Mouse (Mus musculus) embryonic facial prominence, embryonic 11.5 days (tissue): ENCODE measurements around the gene B4gat1. TPM values are rescaled to one million over a fixed set of nuclear protein-coding genes. Genes with fewer than 3 reads are reported as not detected.

Experiments used
- ATAC-seq: fragments of 200-750 bp; cut with Nextera tagmentation; replicated peaks from 2 replicates; pipeline ENCODE4 v1.8.0; 2017; ENCODE audit warnings: low read depth; ENCODE audit not compliant: insufficient number of reproducible peaks, low FRiP score, low TSS enrichment
- DNase-seq: peaks from one replicate; pipeline ENCODE4 v3.0.0-alpha.2; 2015; ENCODE audit warnings: low spot score
- H3K27ac ChIP-seq: fragments of 300-500 bp; sonication (generic); replicated peaks from 2 replicates; pipeline ENCODE4 v1.5.1; 2014; ENCODE audit warnings: mild to moderate bottlenecking, low read depth, low read length, control low read depth
- H3K27me3 ChIP-seq: fragments of 300-500 bp; sonication (generic); 2 replicates; pipeline ENCODE4 v1.6.1; 2014; ENCODE audit warnings: mild to moderate bottlenecking, low read length, moderate library complexity, mixed read lengths; ENCODE audit not compliant: control insufficient read depth, insufficient read depth
- H3K36me3 ChIP-seq: fragments of 300-500 bp; sonication (generic); replicated peaks from 2 replicates; pipeline ENCODE4 v1.6.1; 2014; ENCODE audit warnings: low read depth, mild to moderate bottlenecking, low read length, moderate library complexity, mixed read lengths; ENCODE audit not compliant: control insufficient read depth, insufficient read depth
- H3K4me1 ChIP-seq: fragments of 300-500 bp; sonication (generic); 2 replicates; pipeline ENCODE4 v1.6.1; 2014; ENCODE audit warnings: low read length, mixed read lengths; ENCODE audit not compliant: control insufficient read depth, insufficient read depth
- H3K4me2 ChIP-seq: fragments of 300-500 bp; sonication (generic); 2 replicates; pipeline ENCODE4 v1.6.1; 2014; ENCODE audit warnings: low read depth, mild to moderate bottlenecking, control low read depth, low read length, moderate library complexity
- H3K4me3 ChIP-seq: fragments of 300-500 bp; sonication (generic); 2 replicates; pipeline ENCODE4 v1.5.1; 2014; ENCODE audit warnings: low read depth, low read length, control low read depth
- H3K9ac ChIP-seq: fragments of 300-500 bp; sonication (generic); replicated peaks from 2 replicates; pipeline ENCODE4 v1.6.1; 2014; ENCODE audit warnings: mild to moderate bottlenecking, control low read depth, low read length
- H3K9me3 ChIP-seq: fragments of 300-500 bp; sonication (generic); replicated peaks from 2 replicates; pipeline ENCODE4 v1.6.1; 2016; ENCODE audit warnings: mild to moderate bottlenecking, low read length, inconsistent platforms, mixed read lengths; ENCODE audit not compliant: control insufficient read depth
- WGBS: fragments of 180-500 bp; shearing (Covaris S2); extraction: QIAGEN DNeasy Blood & Tissue Kit; methylation state at CpG from one replicate; pipeline ENCODE4 v1.1.7; 2014; 5-methylcytosine and 5-hydroxymethylcytosine counted together
- polyA plus RNA-seq: library from polyadenylated mRNA; unstranded; fragments of >200 nt; fragmentation: Nextera tagmentation; extraction: Ambion mirVana; gene quantifications from 2 replicates; pipeline ENCODE4 v1.2.1, GENCODE M21; 2014

Gene B4gat1
- polyA plus RNA-seq, 1 experiment from 2014 or later = 38.5 TPM

- Histone ChIP-seq H3K36me3 (peaks cover 2% of the 10 kb centered on the region), H3K27me3 (peaks cover 23% of the 10 kb centered on the region), H3K4me1 (peaks cover 3% of the 10 kb centered on the region), H3K9me3 (no peaks in the 10 kb centered on the region), H3K4me3 (peak overlapping the region; percentile 7; the same call in 1 of the 2 replicates), H3K4me2 (peak overlapping the region; percentile 26), H3K9ac (peak overlapping the region; percentile 22; the same call in 1 of the 2 replicates), H3K27ac (no peak overlapping the region)
- ATAC-seq = 0 out of 2 replicates have a peak, but pooled peaks have one; percentile 14
- whole genome bisulfite sequencing = 2% methylated on average over 17 of the region's 17 CpGs
- DNase-seq = no peak
Measured at GRCm38 (mm10) chr19:5051031-5051430, 12.4 kb downstream of the B4gat1 start.

DNA sequence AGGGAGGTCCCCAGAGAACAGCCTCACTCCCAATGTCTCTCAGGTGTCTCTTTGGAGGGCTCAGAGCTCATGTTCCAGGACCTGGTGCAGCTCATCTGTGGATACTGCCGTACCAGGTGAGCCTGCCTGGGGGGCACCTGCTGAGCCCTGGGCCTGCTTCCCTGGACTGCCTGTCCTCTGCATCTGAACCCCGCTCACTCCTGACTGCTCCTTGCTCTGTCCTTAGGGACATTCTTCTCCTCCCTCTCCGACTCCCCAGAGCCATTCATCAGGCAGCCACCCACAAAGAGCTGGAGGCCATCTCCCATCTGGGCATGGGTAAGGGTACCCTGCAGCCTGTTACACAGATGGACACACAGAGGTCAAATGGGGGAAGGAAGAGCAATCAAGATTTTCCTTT, 12.9 kb downstream of the B4gat1 start:
- 47% methylated on average over 3 of the region's 3 CpGs for WGBS
- H3K4me3 ChIP-seq = peak overlapping the region; percentile 7; the same call in 1 of the 2 replicates
- no peak for ATAC-seq
- no peak overlapping the region for H3K27ac ChIP-seq
- H3K4me1 ChIP-seq = peaks cover 3% of the 10 kb centered on the region
- peak overlapping the region; percentile 22; the same call in 1 of the 2 replicates for H3K9ac ChIP-seq
- H3K27me3 ChIP-seq = peaks cover 23% of the 10 kb centered on the region
- DNase-seq = no peak
- no peaks in the 10 kb centered on the region for H3K9me3 ChIP-seq
- H3K4me2 ChIP-seq = peak overlapping the region; percentile 13
- H3K36me3 ChIP-seq = peaks cover 2% of the 10 kb centered on the region

DNA sequence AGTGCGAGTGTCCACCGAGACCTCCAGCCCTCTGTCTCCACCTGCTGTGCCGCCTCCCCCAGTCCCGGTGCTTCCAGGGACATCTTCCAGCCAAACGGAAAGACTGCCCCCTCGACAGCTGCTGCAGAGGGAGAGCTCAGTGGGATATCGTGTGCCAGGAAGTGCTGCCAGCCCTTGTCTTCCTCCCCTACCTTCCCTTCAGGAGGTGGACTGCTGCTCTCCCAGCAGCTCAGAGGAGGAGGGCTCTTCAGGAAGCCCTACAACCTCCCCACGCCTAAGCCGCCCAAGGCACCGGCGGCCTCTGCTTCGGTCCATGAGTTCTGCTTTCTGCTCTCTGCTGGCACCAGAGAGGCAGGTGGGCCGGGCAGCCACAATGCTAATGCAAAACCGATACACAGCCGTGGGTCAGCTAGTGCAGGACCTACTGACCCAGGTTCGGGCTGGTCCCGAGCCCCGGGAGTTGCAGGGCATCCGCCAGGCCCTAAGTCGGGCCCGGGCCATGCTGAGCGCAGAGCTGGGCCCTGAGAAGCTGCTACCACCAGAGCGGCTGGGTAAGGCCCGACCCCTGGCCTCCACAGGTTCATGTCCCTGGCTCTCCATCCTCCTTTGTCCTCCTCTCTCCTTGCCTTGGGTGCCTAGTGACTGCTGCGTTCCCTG, 13.7 kb downstream of the B4gat1 start:
- H3K9me3 ChIP-seq = no peaks in the 10 kb centered on the region
- H3K27ac ChIP-seq = no peak overlapping the region
- ATAC-seq (no peak), DNase-seq (no peak)
- no peak overlapping the region for H3K4me3 ChIP-seq
- 26% methylated on average over 25 of the region's 25 CpGs for WGBS
- H3K4me1 ChIP-seq = peaks cover 3% of the 10 kb centered on the region
- H3K27me3 ChIP-seq = peaks cover 23% of the 10 kb centered on the region
- no peak overlapping the region; the same call in 1 of the 2 replicates for H3K9ac ChIP-seq
- no peak overlapping the region; the same call in 1 of the 2 replicates for H3K4me2 ChIP-seq
- peaks cover 2% of the 10 kb centered on the region for H3K36me3 ChIP-seq

- DNase-seq (no peak), ATAC-seq (no peak)
- Histone ChIP-seq H3K27me3 (peaks cover 23% of the 10 kb centered on the region), H3K4me2 (no peak overlapping the region), H3K36me3 (peaks cover 2% of the 10 kb centered on the region), H3K27ac (no peak overlapping the region), H3K4me3 (no peak overlapping the region), H3K4me1 (peaks cover 3% of the 10 kb centered on the region), H3K9me3 (no peaks in the 10 kb centered on the region), H3K9ac (no peak overlapping the region)
- WGBS = 60% methylated on average over 17 of the region's 17 CpGs
Measured at GRCm38 (mm10) chr19:5052853-5053252, 14.2 kb downstream of the B4gat1 start.

DNA sequence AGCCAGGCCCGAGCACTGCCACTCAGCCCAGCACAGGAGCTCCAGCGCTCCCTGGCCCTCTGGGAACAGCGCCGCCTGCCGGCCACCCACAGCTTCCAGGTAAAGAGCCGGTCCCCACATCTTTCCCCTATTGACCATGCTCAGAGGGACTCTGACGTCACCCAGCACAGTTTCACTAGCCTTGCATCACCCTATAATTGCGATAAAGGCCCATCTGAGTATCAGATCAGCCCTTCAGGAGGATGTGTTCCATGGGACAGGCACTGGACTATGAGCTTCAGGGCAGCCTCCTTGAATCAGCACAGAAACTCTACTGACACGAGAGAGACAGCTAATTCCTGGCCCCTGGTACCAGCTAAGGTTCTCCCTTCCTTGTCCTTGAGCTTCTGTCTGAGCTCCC, 15.3 kb downstream of the B4gat1 start:
- peaks cover 23% of the 10 kb centered on the region for H3K27me3 ChIP-seq
- 22% methylated on average over 9 of the region's 9 CpGs for WGBS
- no peak overlapping the region for H3K4me3 ChIP-seq
- no peak overlapping the region for H3K4me2 ChIP-seq
- no peaks in the 10 kb centered on the region; the same call in 1 of the 2 replicates for H3K36me3 ChIP-seq
- peak; percentile 73 for DNase-seq
- no peak overlapping the region for H3K9ac ChIP-seq
- H3K27ac ChIP-seq = no peak overlapping the region
- H3K4me1 ChIP-seq = peaks cover 12% of the 10 kb centered on the region
- ATAC-seq = no peak
- H3K9me3 ChIP-seq = no peaks in the 10 kb centered on the region

DNA sequence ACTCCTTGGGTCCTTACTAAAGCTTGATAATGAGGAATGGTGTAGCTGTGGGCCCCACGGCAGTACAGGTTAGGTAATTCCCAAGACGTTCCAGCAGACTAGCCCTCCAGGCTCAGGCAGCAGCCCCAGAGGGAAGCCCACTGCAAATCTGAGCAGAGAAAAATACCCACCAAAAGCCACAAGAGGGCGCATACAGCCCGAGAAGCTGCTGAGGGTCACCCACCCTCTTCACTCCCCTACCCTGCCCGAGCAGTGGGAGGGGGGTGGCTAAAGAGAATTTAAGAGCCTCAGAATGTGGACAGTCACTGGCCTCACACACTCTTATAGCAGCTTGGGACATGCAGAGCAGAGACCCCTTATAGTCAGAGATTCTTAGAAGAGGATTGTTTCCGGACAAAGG, 17.6 kb downstream of the B4gat1 start:
- 10% methylated on average over 6 of the region's 6 CpGs for WGBS
- Histone ChIP-seq H3K4me1 (peaks cover 22% of the 10 kb centered on the region), H3K27me3 (peaks cover 23% of the 10 kb centered on the region), H3K27ac (no peak overlapping the region), H3K9ac (peak overlapping the region; percentile 15; the same call in 1 of the 2 replicates), H3K4me2 (no peak overlapping the region), H3K9me3 (no peaks in the 10 kb centered on the region), H3K4me3 (no peak overlapping the region), H3K36me3 (no peaks in the 10 kb centered on the region)
- no peak; the same call in 1 of the 2 replicates for ATAC-seq
- DNase-seq = peak; percentile 89

DNA sequence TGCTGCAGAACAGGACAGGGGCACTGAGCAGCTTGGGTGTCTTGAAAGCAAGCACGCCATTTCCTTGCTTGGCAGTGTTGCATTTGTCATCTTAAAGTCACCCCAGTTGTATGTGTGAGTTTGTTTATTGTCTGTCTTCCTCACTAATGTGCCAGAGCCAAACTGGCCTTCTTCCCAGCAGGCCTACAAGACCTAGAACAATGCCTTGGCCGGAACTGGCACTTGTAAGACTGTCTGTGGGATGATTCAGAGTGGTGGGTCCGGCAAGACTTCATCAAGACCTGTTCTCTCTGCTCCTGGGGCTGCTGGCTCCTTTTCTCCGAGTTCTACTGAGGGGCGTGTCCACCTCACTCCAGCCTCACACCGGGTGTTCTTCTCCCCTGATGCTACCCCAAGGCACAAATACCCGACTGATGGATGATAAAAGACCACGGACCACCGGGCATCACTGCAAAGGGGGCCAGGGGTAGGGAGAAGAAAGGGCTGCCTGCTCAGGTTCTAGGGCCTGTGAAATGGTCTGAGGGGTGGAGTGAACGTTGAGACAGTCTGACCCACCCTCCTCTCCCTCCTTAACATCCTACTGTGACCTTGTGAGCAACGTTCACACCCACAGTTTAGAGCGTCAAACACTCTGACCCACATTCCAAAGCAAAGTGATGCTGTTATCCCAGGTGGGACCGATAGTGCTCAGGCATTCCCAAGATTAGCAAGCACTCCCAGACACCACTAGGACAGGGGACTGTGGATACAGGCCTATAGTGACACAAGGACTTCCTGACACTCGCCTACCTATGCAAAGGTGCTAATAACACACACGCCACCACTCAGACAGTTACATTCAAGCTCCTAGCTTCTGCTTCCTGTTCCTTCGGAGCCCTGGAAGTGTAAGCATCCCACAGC, 19.5 kb downstream of the B4gat1 start:
- H3K27ac ChIP-seq = no peak overlapping the region; the same call in 1 of the 2 replicates
- H3K4me3 ChIP-seq = no peak overlapping the region
- H3K4me2 ChIP-seq = no peak overlapping the region
- no peaks in the 10 kb centered on the region for H3K36me3 ChIP-seq
- DNase-seq (no peak), ATAC-seq (no peak)
- WGBS = 23% methylated on average over 16 of the region's 16 CpGs
- peaks cover 6% of the 10 kb centered on the region; the same call in 1 of the 2 replicates for H3K27me3 ChIP-seq
- no peaks in the 10 kb centered on the region for H3K9me3 ChIP-seq
- peaks cover 22% of the 10 kb centered on the region for H3K4me1 ChIP-seq
- H3K9ac ChIP-seq = no peak overlapping the region
